Mouse (Mus musculus): Measurements from ENCODE around the gene Pea15a. TPM values are rescaled to one million over a fixed set of nuclear protein-coding genes. Genes with fewer than 3 reads are reported as not detected.

Pea15a gene
- polyA plus RNA-seq, 1 experiment, result 125 TPM

DNA sequence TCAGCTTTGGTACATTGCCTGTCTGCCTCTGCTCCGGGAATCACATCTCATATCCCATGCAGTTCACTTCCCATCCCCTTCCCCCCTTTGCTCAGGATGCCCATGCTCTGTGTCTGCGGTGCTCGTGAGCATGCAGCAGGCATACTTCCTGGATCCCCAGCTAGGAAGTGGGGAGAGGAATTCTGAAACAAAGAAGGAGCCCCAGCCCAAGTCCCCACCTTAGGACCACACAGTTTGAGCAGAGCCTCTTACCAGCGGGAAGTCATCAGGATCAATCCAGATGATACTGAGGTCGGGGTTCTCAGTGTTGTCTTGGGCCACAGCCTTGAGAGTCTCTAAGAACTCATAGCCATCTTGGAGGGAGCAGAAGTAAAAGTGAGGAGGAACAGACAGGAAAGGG, 6.2 kb upstream of the Pea15a start:
- TF ChIP-seq USF1 (IDR thresholded peaks at IDR 0.05; ENCODE audit: low read depth), result no peak
- no peak for TF ChIP-seq MYOD1 (IDR thresholded peaks at IDR 0.05; ENCODE audit: control insufficient read depth, insufficient read length, low read depth)
- no peak for TF ChIP-seq MYOG (IDR thresholded peaks at IDR 0.05; ENCODE audit: control insufficient read depth, extremely low read depth, insufficient read length)
- no peak for TF ChIP-seq FOSL1 (IDR thresholded peaks at IDR 0.05; ENCODE audit: insufficient read depth, low read length, poor library complexity, severe bottlenecking)
- no peak for TF ChIP-seq CEBPB (IDR thresholded peaks at IDR 0.05; ENCODE audit: low read depth)
- TF ChIP-seq CTCF (IDR thresholded peaks at IDR 0.05; ENCODE audit: control insufficient read depth, insufficient read depth, insufficient read length), result no peak
- no peak for TF ChIP-seq MAX (IDR thresholded peaks at IDR 0.05)
- H3ac ChIP-seq (ENCODE audit: control insufficient read depth, insufficient read length, low read depth), result no peak overlapping the region
- no peak overlapping the region for H3K4me3 ChIP-seq (ENCODE audit: insufficient read depth, poor library complexity, severe bottlenecking)
- H3K27me3 ChIP-seq (ENCODE audit: control insufficient read depth, insufficient read depth, insufficient read length), result no peaks in the 10 kb centered on the region
- H3K79me3 ChIP-seq (ENCODE audit: low read depth), result no peaks in the 10 kb centered on the region
- H3K36me3 ChIP-seq (ENCODE audit: control insufficient read depth, insufficient read depth), result no peaks in the 10 kb centered on the region
- no peaks in the 10 kb centered on the region for H3K79me2 ChIP-seq (ENCODE audit: control insufficient read depth, insufficient read depth)

- no peaks in the 10 kb centered on the region for H3K36me3 ChIP-seq (ENCODE audit: control insufficient read depth, insufficient read depth)
- TF ChIP-seq CTCF (IDR thresholded peaks at IDR 0.05; ENCODE audit: control insufficient read depth, insufficient read depth, insufficient read length), result no peak
- no peak for TF ChIP-seq CEBPB (IDR thresholded peaks at IDR 0.05; ENCODE audit: low read depth)
- TF ChIP-seq MYOG (IDR thresholded peaks at IDR 0.05; ENCODE audit: control insufficient read depth, extremely low read depth, insufficient read length), result no peak
- no peak for TF ChIP-seq MYOD1 (IDR thresholded peaks at IDR 0.05; ENCODE audit: control insufficient read depth, insufficient read length, low read depth)
- no peak for TF ChIP-seq FOSL1 (IDR thresholded peaks at IDR 0.05; ENCODE audit: insufficient read depth, low read length, poor library complexity, severe bottlenecking)
- TF ChIP-seq MAX (IDR thresholded peaks at IDR 0.05), result no peak
- TF ChIP-seq USF1 (IDR thresholded peaks at IDR 0.05; ENCODE audit: low read depth), result no peak
- H3K79me3 ChIP-seq (ENCODE audit: low read depth), result peaks cover 14% of the 10 kb centered on the region
- no peak overlapping the region for H3ac ChIP-seq (ENCODE audit: control insufficient read depth, insufficient read length, low read depth)
- no peaks in the 10 kb centered on the region for H3K27me3 ChIP-seq (ENCODE audit: control insufficient read depth, insufficient read depth, insufficient read length)
- no peak overlapping the region for H3K4me3 ChIP-seq (ENCODE audit: insufficient read depth, poor library complexity, severe bottlenecking)
- H3K79me2 ChIP-seq (ENCODE audit: control insufficient read depth, insufficient read depth), result peaks cover 43% of the 10 kb centered on the region
These were observed 544 bp upstream of the Pea15a start for GRCm38 (mm10) chr1:172207111-172207584.

GRCm38 (mm10) chr1:172205741-172206087, 890 bp downstream of the Pea15a start:
- TF ChIP-seq MAX (IDR thresholded peaks at IDR 0.05) (no peak), USF1 (IDR thresholded peaks at IDR 0.05; ENCODE audit: low read depth) (peak; percentile 62)
- peaks cover 14% of the 10 kb centered on the region for H3K79me3 ChIP-seq (ENCODE audit: low read depth)
- no peaks in the 10 kb centered on the region for H3K27me3 ChIP-seq (ENCODE audit: control insufficient read depth, insufficient read depth, insufficient read length)
- H3K36me3 ChIP-seq (ENCODE audit: control insufficient read depth, insufficient read depth), result no peaks in the 10 kb centered on the region
- H3K79me2 ChIP-seq (ENCODE audit: control insufficient read depth, insufficient read depth), result peaks cover 58% of the 10 kb centered on the region
- peak overlapping the region; percentile 80 for H3K4me3 ChIP-seq (ENCODE audit: insufficient read depth, poor library complexity, severe bottlenecking)
- peak overlapping the region; percentile 82 for H3ac ChIP-seq (ENCODE audit: control insufficient read depth, insufficient read length, low read depth)

DNA sequence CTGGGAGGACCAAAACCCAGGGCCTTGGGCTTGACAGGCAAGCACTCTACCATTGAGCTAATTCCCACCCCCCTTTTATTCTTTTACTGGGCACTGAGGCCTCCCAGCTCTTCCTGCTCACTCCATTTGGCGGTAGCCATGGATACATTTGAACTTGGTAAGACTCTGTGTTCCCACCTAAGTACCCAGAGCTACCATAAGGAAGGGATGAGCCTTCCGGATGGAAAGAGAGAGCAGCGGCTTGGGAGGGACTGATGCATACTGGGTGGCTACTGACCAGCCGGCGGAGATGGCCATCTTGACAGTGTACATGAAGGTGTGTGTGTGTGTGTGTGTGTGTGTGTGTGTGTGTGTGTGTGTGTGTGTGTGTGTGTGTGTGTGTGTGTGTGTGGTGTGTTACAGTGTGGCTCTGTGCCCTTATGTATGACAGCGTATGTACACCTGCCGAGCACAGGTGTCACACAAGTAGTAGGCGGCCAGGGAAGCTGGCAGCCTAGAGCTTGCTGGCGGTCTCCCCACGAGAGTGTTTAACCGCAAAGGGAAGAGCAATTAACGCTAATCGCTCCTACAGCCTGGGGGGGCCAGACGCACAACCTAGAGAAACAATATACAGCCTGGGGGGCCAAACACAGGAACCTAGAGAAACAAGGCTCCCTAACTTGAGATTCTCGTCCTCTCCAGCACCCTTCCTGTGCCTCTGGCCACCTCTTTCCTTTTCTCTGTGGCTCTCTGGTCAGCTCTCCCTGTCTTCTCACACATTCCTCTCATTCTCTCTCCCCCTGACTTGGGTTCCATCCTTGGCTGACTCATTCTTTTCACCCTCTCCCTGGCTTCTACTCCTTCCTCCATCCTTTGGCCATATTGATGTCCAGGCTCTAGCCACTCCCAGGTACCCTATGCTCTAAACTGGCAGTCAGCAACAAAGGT, 1.5 kb downstream of the Pea15a start:
- peaks cover 59% of the 10 kb centered on the region for H3K79me2 ChIP-seq (ENCODE audit: control insufficient read depth, insufficient read depth)
- H3K79me3 ChIP-seq (ENCODE audit: low read depth), result peaks cover 14% of the 10 kb centered on the region
- H3K27me3 ChIP-seq (ENCODE audit: control insufficient read depth, insufficient read depth, insufficient read length), result no peaks in the 10 kb centered on the region
- H3ac ChIP-seq (ENCODE audit: control insufficient read depth, insufficient read length, low read depth), result peak overlapping the region; percentile 82
- H3K36me3 ChIP-seq (ENCODE audit: control insufficient read depth, insufficient read depth), result peaks cover 5% of the 10 kb centered on the region
- H3K4me3 ChIP-seq (ENCODE audit: insufficient read depth, poor library complexity, severe bottlenecking), result peak overlapping the region; percentile 80
- no peak for TF ChIP-seq CTCF (IDR thresholded peaks at IDR 0.05; ENCODE audit: control insufficient read depth, insufficient read depth, insufficient read length)
- TF ChIP-seq MYOG (IDR thresholded peaks at IDR 0.05; ENCODE audit: control insufficient read depth, extremely low read depth, insufficient read length), result no peak
- no peak for TF ChIP-seq FOSL1 (IDR thresholded peaks at IDR 0.05; ENCODE audit: insufficient read depth, low read length, poor library complexity, severe bottlenecking)
- TF ChIP-seq USF1 (IDR thresholded peaks at IDR 0.05; ENCODE audit: low read depth), result no peak
- no peak for TF ChIP-seq MYOD1 (IDR thresholded peaks at IDR 0.05; ENCODE audit: control insufficient read depth, insufficient read length, low read depth)
- TF ChIP-seq MAX (IDR thresholded peaks at IDR 0.05), result no peak
- TF ChIP-seq CEBPB (IDR thresholded peaks at IDR 0.05; ENCODE audit: low read depth), result no peak

GRCm38 (mm10) chr1:172204033-172204813, 2.4 kb downstream of the Pea15a start:
- no peak for TF ChIP-seq MYOG (IDR thresholded peaks at IDR 0.05; ENCODE audit: control insufficient read depth, extremely low read depth, insufficient read length)
- TF ChIP-seq CEBPB (IDR thresholded peaks at IDR 0.05; ENCODE audit: low read depth), result no peak
- no peak for TF ChIP-seq MYOD1 (IDR thresholded peaks at IDR 0.05; ENCODE audit: control insufficient read depth, insufficient read length, low read depth)
- TF ChIP-seq CTCF (IDR thresholded peaks at IDR 0.05; ENCODE audit: control insufficient read depth, insufficient read depth, insufficient read length), result no peak
- no peak for TF ChIP-seq MAX (IDR thresholded peaks at IDR 0.05)
- no peak for TF ChIP-seq FOSL1 (IDR thresholded peaks at IDR 0.05; ENCODE audit: insufficient read depth, low read length, poor library complexity, severe bottlenecking)
- TF ChIP-seq USF1 (IDR thresholded peaks at IDR 0.05; ENCODE audit: low read depth), result no peak
- Histone ChIP-seq H3ac (ENCODE audit: control insufficient read depth, insufficient read length, low read depth) (no peak overlapping the region), H3K79me3 (ENCODE audit: low read depth) (peaks cover 14% of the 10 kb centered on the region), H3K4me3 (ENCODE audit: insufficient read depth, poor library complexity, severe bottlenecking) (no peak overlapping the region), H3K27me3 (ENCODE audit: control insufficient read depth, insufficient read depth, insufficient read length) (no peaks in the 10 kb centered on the region), H3K36me3 (ENCODE audit: control insufficient read depth, insufficient read depth) (peaks cover 13% of the 10 kb centered on the region), H3K79me2 (ENCODE audit: control insufficient read depth, insufficient read depth) (peaks cover 59% of the 10 kb centered on the region)

Data from C2C12 (cell line).